Mouse (Mus musculus): ENCODE results near the gene Cwc25.

- no peak for TF ChIP-seq CTCF (IDR thresholded peaks at IDR 0.05; ENCODE audit: control insufficient read depth, insufficient read depth, insufficient replicate concordance, low read depth, low read length)
- no peak for TF ChIP-seq POLR2A (IDR thresholded peaks at IDR 0.05; ENCODE audit: control insufficient read depth, low read depth, low read length)
Measured at GRCm38 (mm10) chr11:97779968-97780701, 13.8 kb upstream of the Cwc25 start.

Data from testis, adult 2 months (tissue).